Mouse (Mus musculus) testis, adult 2 months (tissue): ENCODE results near the gene Chst8.

Source experiments
- CTCF ChIP-seq: fragments of 200-500 bp; IDR thresholded peaks from 2 replicates; pipeline ENCODE4 v1.5.1; 2012; ENCODE audit warnings: low read depth, mild to moderate bottlenecking, inconsistent platforms, low read length, moderate library complexity; ENCODE audit not compliant: control insufficient read depth, insufficient read depth, insufficient replicate concordance
- POLR2A ChIP-seq: fragments of 200-500 bp; IDR thresholded peaks from 2 replicates; pipeline ENCODE4 v1.6.1; 2012; ENCODE audit warnings: low read depth, mild to moderate bottlenecking, inconsistent platforms, low read length, moderate library complexity; ENCODE audit not compliant: control insufficient read depth

GRCm38 (mm10) chr7:34848811-34849210 lies 36.3 kb upstream of the Chst8 start:
- TF ChIP-seq POLR2A (no peak), CTCF (peak; percentile 12; the same call in 1 of the 2 replicates)
